Comparison of ENCODE assay signal across 15 mouse cellular contexts in the genomic region with DNA sequence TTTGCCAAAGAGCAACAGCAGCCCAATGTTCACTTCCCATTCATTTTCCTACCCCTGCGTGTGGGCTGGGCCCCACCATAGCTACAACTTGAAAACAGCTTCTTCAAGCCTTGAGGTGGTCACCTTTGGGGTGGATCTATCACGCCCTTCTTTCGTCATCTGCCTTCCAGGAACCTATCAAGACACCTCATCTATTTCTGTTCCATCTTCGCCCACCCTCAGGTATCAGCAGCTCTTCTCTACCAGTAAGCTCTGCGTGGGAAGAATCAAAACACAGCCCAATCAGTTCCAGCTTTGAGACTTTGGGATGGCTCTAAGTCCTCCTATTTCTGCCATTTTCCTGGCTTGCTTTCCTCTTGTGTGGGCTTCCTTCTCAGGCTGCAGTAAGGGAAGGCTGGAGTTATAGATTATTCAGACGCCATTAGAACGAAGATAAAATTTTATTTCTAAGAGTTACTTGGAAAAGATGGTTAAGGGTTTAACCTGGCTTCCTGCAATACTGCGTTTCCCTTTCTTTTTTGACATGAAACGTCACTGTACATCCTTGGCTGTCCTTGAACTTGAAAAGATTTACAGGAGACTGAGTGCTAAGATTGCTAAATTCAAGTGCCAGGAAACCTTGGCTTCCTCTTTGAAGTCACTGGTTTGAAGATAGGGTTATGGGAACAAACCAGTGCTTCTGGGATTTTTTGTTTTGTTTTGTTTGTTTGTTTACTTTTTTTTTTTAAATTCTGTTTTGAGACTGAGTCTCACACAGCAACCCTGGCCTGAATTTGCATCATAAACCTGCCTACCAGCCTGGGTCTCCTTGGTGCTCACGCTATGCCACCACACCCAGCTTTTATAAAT. TPM values are rescaled to one million over a fixed set of nuclear protein-coding genes. Genes with fewer than 3 reads are reported as not detected.
"Had no signal": no experiment of that assay in that cellular context is flagged by ENCODE, and none has a peak within 500 bp of the region (broad histone marks: within the 10 kb centered on the region; RNA-seq: fewer than 3 reads in every experiment).

No protein-coding gene starts in this region.

- H3K27ac ChIP-seq: left cerebral cortex, adult 2 months; limb, embryonic 12.5 days; limb, embryonic 15.5 days; liver, embryonic 14.5 days; macrophage had no signal

- H3K4me1 ChIP-seq: limb, embryonic 12.5 days; limb, embryonic 15.5 days had no signal

- DNase-seq: kidney, adult 9 months; kidney, postnatal 10 days; kidney, postnatal 36 days; layer of hippocampus, postnatal 36 days; left cerebral cortex, postnatal 4 days; liver, postnatal 0 days; lung, embryonic 14.5 days; thymus, adult 18-20 months; thymus, postnatal 36 days had no signal

- H3K9me3 ChIP-seq: limb, embryonic 12.5 days; limb, embryonic 15.5 days had no signal

- ATAC-seq: liver, postnatal 0 days; lung, postnatal 0 days had no signal

- H3K4me3 ChIP-seq: left cerebral cortex, adult 2 months; limb, embryonic 12.5 days; limb, embryonic 15.5 days had no signal

- H3K36me3 ChIP-seq: limb, embryonic 12.5 days; limb, embryonic 15.5 days had no signal

- H3K9ac ChIP-seq: limb, embryonic 12.5 days; limb, embryonic 15.5 days; liver, embryonic 14.5 days; liver, postnatal 0 days; lung, embryonic 14.5 days had no signal

RNA-seq across cellular contexts. Expression of a gene that starts 56.5 kb away (rescaled TPM):
- polyA plus RNA-seq: macrophage had no signal
